Mouse (Mus musculus): Measurements from ENCODE around the gene Gata5. TPM values are rescaled to one million over a fixed set of nuclear protein-coding genes. Genes with fewer than 3 reads are reported as not detected.

Gata5 gene
- total and polyA plus RNA-seq, 3 experiments = not detected

- in situ Hi-C loops (cut with MboI; ENCODE audit: low pct_ligation_motif_present, low pct_unique_long_range_greater_than_20kb, low sequenced_read_pairs) (no loop called here), dilution Hi-C loops (cut with MboI; ENCODE audit: extremely low pct_ligation_motif_present, extremely low pct_unique_long_range_greater_than_20kb, low sequenced_read_pairs) (no loop called here)
- Histone ChIP-seq H3K27ac (ENCODE audit: insufficient read depth, low read depth) (no peak overlapping the region), H3K9me3 (replicated peaks; ENCODE audit: low read length) (no peaks in the 10 kb centered on the region), H3K79me2 (replicated peaks; ENCODE audit: control insufficient read depth, extremely low read depth, insufficient read depth, poor library complexity, severe bottlenecking) (no peaks in the 10 kb centered on the region), H3K27me3 (replicated peaks) (peaks cover 77% of the 10 kb centered on the region), H3K4me2 (ENCODE audit: insufficient read depth, low read depth, poor library complexity, severe bottlenecking) (no peak overlapping the region), H3K9ac (ENCODE audit: insufficient read depth, low read depth) (no peak overlapping the region), H3K4me3 (replicated peaks in 1 of 3; ENCODE audit: low read depth in 2 of 3, low read length in 2 of 3, poor library complexity in 1 of 3) (no peak overlapping the region), H3K36me3 (replicated peaks in 1 of 2; ENCODE audit: control insufficient read depth in 1 of 2, insufficient read depth in 1 of 2, low read length in 1 of 2) (no peaks in the 10 kb centered on the region), H3K4me1 (ENCODE audit: control insufficient read depth in 1 of 2, insufficient read depth in 2 of 2) (peaks cover 0 to under 1% of the 10 kb centered on the region in 2 experiments; a peak in 1 of 4 replicates)
- DNase-seq (ENCODE audit: extremely low read depth) = no peak
- no peak for TF ChIP-seq ZMIZ1 (IDR thresholded peaks at IDR 0.05; ENCODE audit: low read depth, low read length)
- no peak for TF ChIP-seq NRF1 (IDR thresholded peaks at IDR 0.05; ENCODE audit: low read depth, low read length)
- TF ChIP-seq SMC3 (IDR thresholded peaks at IDR 0.05; ENCODE audit: low read depth, low read length) = no peak
- TF ChIP-seq JUND (conservative IDR thresholded peaks at IDR 0.05; ENCODE audit: low read depth, low read length) = no peak
- TF ChIP-seq MAZ (IDR thresholded peaks at IDR 0.05; ENCODE audit: low read depth, low read length) = no peak
- TF ChIP-seq MYC (IDR thresholded peaks at IDR 0.05; ENCODE audit: low read depth, low read length) = no peak
- no peak for TF ChIP-seq ZKSCAN1 (IDR thresholded peaks at IDR 0.05; ENCODE audit: borderline replicate concordance, low read depth, low read length)
These were observed 5.0 kb downstream of the Gata5 start for GRCm38 (mm10) chr2:180329466-180329865.

- H3K27me3 ChIP-seq (replicated peaks) = peaks cover 74% of the 10 kb centered on the region
- dilution Hi-C loops (cut with MboI; ENCODE audit: extremely low pct_ligation_motif_present, extremely low pct_unique_long_range_greater_than_20kb, low sequenced_read_pairs) = no loop called here
These were observed 11.7 kb downstream of the Gata5 start for GRCm38 (mm10) chr2:180322674-180323355.

More at GRCm38 (mm10) chr2:180322674-180323355, 11.7 kb downstream of the Gata5 start:
- Histone ChIP-seq H3K79me2 (replicated peaks; ENCODE audit: control insufficient read depth, extremely low read depth, insufficient read depth, poor library complexity, severe bottlenecking) (no peaks in the 10 kb centered on the region), H3K4me1 (ENCODE audit: control insufficient read depth in 1 of 2, insufficient read depth in 2 of 2) (peaks cover 0 to 3% of the 10 kb centered on the region in 2 experiments; a peak in 1 of 4 replicates), H3K9me3 (replicated peaks; ENCODE audit: low read length) (no peaks in the 10 kb centered on the region), H3K4me3 (replicated peaks in 1 of 3; ENCODE audit: low read depth in 2 of 3, low read length in 2 of 3, poor library complexity in 1 of 3) (no peak overlapping the region), H3K9ac (ENCODE audit: insufficient read depth, low read depth) (no peak overlapping the region), H3K27ac (ENCODE audit: insufficient read depth, low read depth) (no peak overlapping the region), H3K36me3 (replicated peaks in 1 of 2; ENCODE audit: control insufficient read depth in 1 of 2, insufficient read depth in 1 of 2, low read length in 1 of 2) (no peaks in the 10 kb centered on the region), H3K4me2 (ENCODE audit: insufficient read depth, low read depth, poor library complexity, severe bottlenecking) (no peak overlapping the region)
- TF ChIP-seq EP300 (IDR thresholded peaks at IDR 0.05; ENCODE audit: low read length) = no peak
- TF ChIP-seq ZNF384 (IDR thresholded peaks at IDR 0.05; ENCODE audit: low read depth, low read length) = no peak
- TF ChIP-seq MEF2A (IDR thresholded peaks at IDR 0.05; ENCODE audit: borderline replicate concordance, low read depth, low read length) = no peak
- TF ChIP-seq ZC3H11A (IDR thresholded peaks at IDR 0.05; ENCODE audit: low read depth, low read length) = no peak
- TF ChIP-seq MAZ (IDR thresholded peaks at IDR 0.05; ENCODE audit: low read depth, low read length) = no peak
- no peak for TF ChIP-seq MAFK (IDR thresholded peaks at IDR 0.05; ENCODE audit: insufficient replicate concordance, low read length)
- TF ChIP-seq MYC (IDR thresholded peaks at IDR 0.05; ENCODE audit: low read depth, low read length) = no peak
- TF ChIP-seq POLR2AphosphoS2 (IDR thresholded peaks at IDR 0.05; ENCODE audit: low read depth, low read length) = no peak
- TF ChIP-seq TCF12 (IDR thresholded peaks at IDR 0.05; ENCODE audit: low read depth, low read length) = no peak
- TF ChIP-seq CTCF (conservative IDR thresholded peaks at IDR 0.05 in 1 of 2, IDR thresholded peaks at IDR 0.05 in 1 of 2; ENCODE audit: low read depth in 2 of 2, low read length in 2 of 2) = no peak
- no peak for TF ChIP-seq IRF4 (IDR thresholded peaks at IDR 0.05; ENCODE audit: low read depth, low read length)
- no peak for TF ChIP-seq PAX5 (IDR thresholded peaks at IDR 0.05; ENCODE audit: low read length)
- TF ChIP-seq USF1 (IDR thresholded peaks at IDR 0.05; ENCODE audit: low read depth, low read length) = no peak
- TF ChIP-seq RAD21 (IDR thresholded peaks at IDR 0.05; ENCODE audit: low read depth, low read length) = no peak
- no peak for TF ChIP-seq E2F4 (IDR thresholded peaks at IDR 0.05; ENCODE audit: insufficient replicate concordance, low read depth, low read length)
- DNase-seq (ENCODE audit: extremely low read depth) = no peak
- in situ Hi-C loops (cut with MboI; ENCODE audit: low pct_ligation_motif_present, low pct_unique_long_range_greater_than_20kb, low sequenced_read_pairs) = no loop called here
